Mouse (Mus musculus) cerebellum, adult 2 months (tissue): ENCODE measurements around the gene Cdh23. TPM values are rescaled to one million over a fixed set of nuclear protein-coding genes. Genes with fewer than 3 reads are reported as not detected.

Experiments
- DNase-seq, 2 experiments: peaks; one replicate each; pipeline ENCODE4 v3.0.0; 2021
- H3K27ac ChIP-seq: fragments of 200-500 bp; 2 replicates; pipeline ENCODE4 v1.5.1; 2012; ENCODE audit warnings: low read length, control low read depth, inconsistent platforms; ENCODE audit not compliant: insufficient read depth
- H3K27me3 ChIP-seq: fragments of 200-500 bp; 2 replicates; pipeline ENCODE4 v1.6.1; 2012; ENCODE audit warnings: inconsistent platforms, mild to moderate bottlenecking, low read length, moderate library complexity; ENCODE audit not compliant: control insufficient read depth, insufficient read depth
- H3K4me1 ChIP-seq: fragments of 200-500 bp; 2 replicates; pipeline ENCODE4 v1.6.1; 2011; ENCODE audit warnings: low read length; ENCODE audit not compliant: control insufficient read depth, insufficient read depth
- H3K4me3 ChIP-seq: fragments of 200-500 bp; replicated peaks from 2 replicates; pipeline ENCODE3; 2011; ENCODE audit warnings: mild to moderate bottlenecking, low read depth, low read length, control low read depth; ENCODE audit not compliant: insufficient read depth
- CTCF ChIP-seq: fragments of 200-500 bp; IDR thresholded peaks from 2 replicates; pipeline ENCODE4 v1.5.1; 2011; ENCODE audit warnings: low read depth, mild to moderate bottlenecking, control low read depth, low read length, moderate library complexity, borderline replicate concordance; ENCODE audit not compliant: insufficient read depth
- POLR2A ChIP-seq: fragments of 200-500 bp; IDR thresholded peaks from 2 replicates; pipeline ENCODE4 v1.6.1; 2011; ENCODE audit warnings: low read length, control low read depth, borderline replicate concordance; ENCODE audit not compliant: insufficient read depth
- WGBS: fragments of 180-500 bp; shearing (Covaris S2); methylation state at CpG from one replicate; pipeline ENCODE4 v1.1.7; 2018; 5-methylcytosine and 5-hydroxymethylcytosine counted together
- polyA plus RNA-seq: library from polyadenylated mRNA; depleted of rRNA; stranded (reverse); fragments of >200 nt; gene quantifications from 2 replicates; pipeline ENCODE4 v1.2.3, GENCODE M21; 2012

Gene Cdh23
- polyA plus RNA-seq, 1 experiment, result 2.7 TPM

DNA sequence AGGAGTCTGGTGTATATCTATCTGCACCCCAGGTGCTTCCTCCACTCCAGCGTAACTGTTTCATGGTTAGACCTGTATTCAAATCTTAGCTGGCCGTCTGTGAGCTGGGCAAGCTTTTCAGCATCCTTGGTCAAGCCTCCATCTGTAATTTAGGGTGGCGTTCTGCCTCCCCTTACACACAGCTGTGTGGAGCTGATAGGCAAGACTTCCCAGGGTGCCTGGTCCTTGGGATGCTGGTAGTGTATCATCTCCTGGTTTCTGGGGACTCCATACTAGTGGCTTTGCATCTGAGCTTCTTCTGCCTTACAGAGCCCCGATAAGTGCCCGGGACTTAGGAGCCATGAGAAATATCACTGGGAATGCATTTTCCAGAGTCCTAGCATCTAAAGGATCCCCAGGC, 346.6 kb downstream of the Cdh23 start:
- 87% methylated on average over 5 of the region's 5 CpGs for WGBS
- no peak overlapping the region for H3K27ac ChIP-seq
- TF ChIP-seq POLR2A (no peak), CTCF (no peak)

DNA sequence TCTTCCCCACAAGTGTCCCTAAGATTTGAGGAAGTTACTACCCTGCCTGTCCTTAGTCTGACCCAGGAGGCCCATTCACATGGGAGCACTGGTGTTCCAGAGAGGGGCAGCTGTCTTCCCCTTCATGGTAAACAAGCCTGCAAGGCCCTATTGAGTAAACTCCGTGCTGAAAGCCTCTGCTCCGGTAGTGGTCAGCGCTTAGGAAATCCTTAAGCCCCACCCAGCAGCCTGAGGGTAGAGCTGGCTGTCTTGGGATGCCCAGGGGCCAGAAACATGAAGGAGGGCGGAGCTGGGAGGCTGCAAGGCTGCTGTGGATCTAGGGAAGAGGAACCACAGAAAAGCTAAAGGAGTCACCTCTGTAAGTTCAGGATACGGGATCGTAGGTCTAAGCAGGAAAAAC, 347.2 kb downstream of the Cdh23 start:
- WGBS, result 52% methylated on average over 6 of the region's 6 CpGs

More for the DNA sequence above, 346.6 kb downstream of the Cdh23 start:
- no peak overlapping the region for H3K4me3 ChIP-seq
- H3K27me3 ChIP-seq, result peaks cover 2% of the 10 kb centered on the region; the same call in 1 of the 2 replicates
- no peak for DNase-seq
- H3K4me1 ChIP-seq, result no peaks in the 10 kb centered on the region

DNA sequence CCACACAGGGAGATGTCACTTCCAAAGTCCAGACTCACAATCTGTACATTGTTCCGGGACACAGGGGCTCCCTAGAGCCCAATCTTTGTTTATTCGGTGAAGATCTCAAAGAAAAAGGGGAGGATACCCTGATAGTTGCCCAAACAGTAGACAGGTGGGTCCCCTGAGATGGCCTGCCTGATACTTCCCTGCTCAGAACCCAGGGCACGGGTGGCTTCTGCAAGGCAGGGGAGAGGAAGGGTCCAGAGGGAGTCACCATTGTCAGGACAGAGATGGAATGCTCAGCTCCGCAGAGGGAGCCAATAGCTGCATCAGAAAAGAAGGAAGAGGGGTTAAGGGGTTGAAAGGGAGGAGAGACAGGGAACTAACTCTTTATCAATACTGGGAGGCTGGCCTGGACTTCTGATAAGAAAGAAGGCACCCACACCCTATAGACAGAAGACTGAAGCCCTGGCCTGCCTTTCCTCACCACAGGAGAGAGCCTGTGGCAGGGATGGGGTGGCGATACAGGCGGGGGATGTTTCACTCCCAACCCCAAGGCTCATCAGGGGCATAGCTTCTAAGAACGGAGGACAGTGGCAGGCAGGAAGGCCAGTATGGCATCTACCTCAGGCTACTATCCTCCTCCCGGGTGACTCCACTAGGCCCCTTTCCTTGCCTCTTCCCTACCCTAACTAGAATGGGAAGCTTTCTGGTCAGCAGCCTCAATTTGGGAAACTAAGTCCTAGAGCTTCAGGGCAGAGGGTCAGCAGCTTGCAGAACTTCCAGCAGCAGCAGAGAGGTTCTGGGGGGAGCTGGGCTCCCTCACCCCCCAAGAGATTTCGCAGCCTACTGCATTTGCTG, 348.3 kb downstream of the Cdh23 start:
- peaks cover 2% of the 10 kb centered on the region; the same call in 1 of the 2 replicates for H3K27me3 ChIP-seq
- TF ChIP-seq POLR2A (no peak), CTCF (no peak)
- no peak for DNase-seq
- no peak overlapping the region for H3K27ac ChIP-seq
- H3K4me3 ChIP-seq, result no peak overlapping the region
- WGBS, result 76% methylated on average over 9 of the region's 9 CpGs
- no peaks in the 10 kb centered on the region for H3K4me1 ChIP-seq

More for the DNA sequence above, 347.2 kb downstream of the Cdh23 start:
- DNase-seq, result no peak
- Histone ChIP-seq H3K27ac (no peak overlapping the region), H3K27me3 (peaks cover 2% of the 10 kb centered on the region; the same call in 1 of the 2 replicates), H3K4me3 (no peak overlapping the region), H3K4me1 (no peaks in the 10 kb centered on the region)
- no peak for TF ChIP-seq POLR2A
- no peak for TF ChIP-seq CTCF

DNA sequence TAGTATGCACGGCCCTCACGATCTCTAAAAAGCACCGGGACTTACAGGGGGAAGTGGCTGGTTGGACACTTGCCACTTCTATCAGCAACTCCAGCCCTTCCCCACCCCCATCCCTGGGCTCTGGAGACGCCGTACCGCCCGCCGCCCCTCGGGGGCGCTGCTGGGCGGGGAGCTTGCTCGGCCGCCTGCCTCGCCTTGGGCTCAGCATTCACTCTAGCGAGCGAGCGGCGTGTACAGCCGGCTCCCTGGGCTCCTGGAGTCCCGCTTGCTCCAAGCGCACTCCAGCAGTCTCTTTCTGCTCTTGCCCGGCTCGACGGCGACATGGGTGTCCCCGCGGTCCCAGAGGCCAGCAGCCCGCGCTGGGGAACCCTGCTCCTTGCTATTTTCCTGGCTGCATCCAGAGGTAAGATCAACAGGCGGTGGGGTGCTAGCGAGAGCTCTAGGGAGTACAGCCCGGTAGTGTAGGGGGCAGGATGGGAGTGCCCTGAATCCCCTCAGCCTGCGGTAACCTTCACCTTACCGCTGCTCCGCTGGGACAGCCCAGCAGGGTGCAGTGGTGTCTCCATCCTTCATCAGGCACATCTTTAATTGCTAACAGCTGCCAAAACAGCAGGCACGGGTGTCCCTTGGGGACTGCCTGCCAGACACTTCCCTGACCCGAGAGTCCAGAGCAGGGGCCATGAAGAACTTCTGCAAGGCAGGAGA, 349.4 kb downstream of the Cdh23 start, which contains the start of gene Vsir:
Gene Vsir, plus strand, starts transcription at position 151 of the 705 bp plus-strand sequence.
- peak in 1 of 2 experiments; percentile 13 for DNase-seq
- Histone ChIP-seq H3K4me1 (no peaks in the 10 kb centered on the region), H3K27me3 (peaks cover 2% of the 10 kb centered on the region; the same call in 1 of the 2 replicates), H3K27ac (no peak within 1 kb of the TSS), H3K4me3 (peak within 1 kb of the TSS; percentile 10)
- no peak for TF ChIP-seq POLR2A
- TF ChIP-seq CTCF, result peak; percentile 33
- 3% methylated on average over 37 of the region's 37 CpGs for WGBS

DNA sequence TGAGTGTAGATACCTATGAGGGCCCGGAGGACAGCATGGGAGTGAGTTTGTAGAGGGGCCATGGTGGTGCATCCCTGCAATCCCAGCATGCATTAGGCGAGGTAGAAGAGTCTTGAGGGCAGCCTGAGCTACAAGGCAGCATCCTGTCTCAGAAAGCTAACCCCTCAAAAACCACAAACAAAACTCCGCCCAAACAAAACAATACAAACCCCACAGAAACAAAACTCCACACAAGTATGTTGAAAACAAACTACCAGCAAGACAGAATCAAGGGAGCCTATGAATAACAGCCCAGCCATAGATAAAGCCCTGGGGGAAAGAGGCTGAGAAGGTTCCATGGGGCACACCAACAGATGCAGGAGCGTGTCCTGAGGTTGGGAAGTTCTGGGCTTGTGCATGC, 350.2 kb downstream of the Cdh23 start:
- Histone ChIP-seq H3K27me3 (peaks cover 2% of the 10 kb centered on the region; the same call in 1 of the 2 replicates), H3K4me3 (no peak overlapping the region), H3K27ac (no peak overlapping the region), H3K4me1 (no peaks in the 10 kb centered on the region)
- WGBS, result 88% methylated on average over 4 of the region's 4 CpGs
- TF ChIP-seq CTCF (no peak), POLR2A (no peak)
- DNase-seq, result no peak

DNA sequence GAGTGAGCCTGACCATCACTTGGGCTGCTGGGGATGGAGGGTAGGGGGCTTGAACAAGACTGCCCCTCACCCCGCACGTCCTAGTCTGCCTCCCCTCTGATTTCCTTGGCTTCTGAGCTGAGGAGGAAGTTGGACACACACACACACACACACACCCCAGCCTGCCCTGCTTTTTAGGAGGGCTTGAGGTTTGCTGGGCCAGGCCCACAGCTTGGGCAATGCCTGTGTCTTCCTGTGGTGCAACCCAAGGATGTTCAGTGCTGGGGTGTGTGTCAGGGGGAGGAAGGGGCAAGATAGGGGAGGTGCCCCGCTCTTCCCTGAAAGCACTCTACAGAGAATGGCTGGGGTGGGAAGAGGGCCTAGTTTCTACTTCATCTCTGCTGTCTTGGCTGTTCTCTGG, 352.2 kb downstream of the Cdh23 start:
- 71% methylated on average over 3 of the region's 3 CpGs for WGBS
- H3K4me1 ChIP-seq, result no peaks in the 10 kb centered on the region
- H3K27ac ChIP-seq, result no peak overlapping the region
- no peak for TF ChIP-seq POLR2A
- TF ChIP-seq CTCF, result no peak
- peaks cover 2% of the 10 kb centered on the region; the same call in 1 of the 2 replicates for H3K27me3 ChIP-seq
- no peak overlapping the region for H3K4me3 ChIP-seq
- DNase-seq, result no peak

DNA sequence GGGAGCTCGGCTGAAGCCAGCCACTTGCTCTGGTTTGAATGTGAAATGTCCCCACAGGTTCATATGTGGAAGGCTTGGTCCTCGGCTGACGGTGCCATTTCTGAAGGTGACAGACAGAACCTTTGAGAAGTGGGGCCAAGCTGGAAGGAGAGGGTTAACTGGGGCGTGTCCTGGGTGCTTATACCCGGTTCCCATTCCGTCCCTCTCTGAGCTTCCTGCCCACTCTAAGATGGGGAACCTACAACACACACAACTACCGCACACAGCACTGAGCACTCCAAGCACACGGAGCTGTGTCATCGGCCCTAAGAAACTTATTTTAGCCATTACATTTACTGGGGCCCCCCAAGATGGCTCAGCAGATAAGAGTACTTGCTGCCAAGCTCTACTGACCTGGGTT, 354.8 kb downstream of the Cdh23 start:
- TF ChIP-seq POLR2A (no peak), CTCF (no peak)
- no peak overlapping the region for H3K4me3 ChIP-seq
- H3K27ac ChIP-seq, result no peak overlapping the region
- no peaks in the 10 kb centered on the region for H3K4me1 ChIP-seq
- WGBS, result 81% methylated on average over 9 of the region's 9 CpGs
- H3K27me3 ChIP-seq, result no peaks in the 10 kb centered on the region
- no peak for DNase-seq
